Comparison of ENCODE assay signal across 16 mouse cellular contexts in genomic region chr1:91227381-91228054, GRCm38 (mm10). TPM values are rescaled to one million over a fixed set of nuclear protein-coding genes. Genes with fewer than 3 reads are reported as not detected.
DNase-seq lines count a peak whose midpoint lies in the region; ATAC-seq lines count a peak whose summit lies in the region.
"Had no signal": no experiment of that assay in that cellular context is flagged by ENCODE, and none has a peak within 500 bp of the region (broad histone marks: within the 10 kb centered on the region; RNA-seq: fewer than 3 reads in every experiment).

No protein-coding gene starts in this region.

- no peaks in the 10 kb centered on the region for H3K36me3 ChIP-seq in kidney, embryonic 15.5 days
- no peaks in the 10 kb centered on the region for H3K36me3 ChIP-seq in embryonic facial prominence, embryonic 14.5 days (ENCODE audit: control insufficient read depth, insufficient read depth, low read length)
- H3K36me3 ChIP-seq in intestine, embryonic 15.5 days, result no peaks in the 10 kb centered on the region
- H3K36me3 ChIP-seq: heart, embryonic 15.5 days; lung, embryonic 15.5 days; midbrain, embryonic 15.5 days had no signal

- H3K9ac ChIP-seq in kidney, embryonic 15.5 days, result no peak overlapping the region
- H3K9ac ChIP-seq in embryonic facial prominence, embryonic 14.5 days (ENCODE audit: low read depth, low read length), result no peak overlapping the region
- no peak overlapping the region for H3K9ac ChIP-seq in intestine, embryonic 15.5 days
- H3K9ac ChIP-seq: forebrain, postnatal 0 days; heart, embryonic 15.5 days; lung, embryonic 15.5 days; midbrain, embryonic 15.5 days had no signal

- no peak overlapping the region for H3K4me3 ChIP-seq in kidney, embryonic 15.5 days (replicated peaks)
- H3K4me3 ChIP-seq in embryonic facial prominence, embryonic 14.5 days (ENCODE audit: low read depth, low read length), result no peak overlapping the region
- H3K4me3 ChIP-seq in intestine, embryonic 15.5 days (replicated peaks), result no peak overlapping the region
- H3K4me3 ChIP-seq: heart, embryonic 15.5 days; lung, embryonic 15.5 days; midbrain, embryonic 15.5 days had no signal

- H3K9me3 ChIP-seq in kidney, embryonic 15.5 days (replicated peaks), result no peaks in the 10 kb centered on the region
- no peaks in the 10 kb centered on the region for H3K9me3 ChIP-seq in embryonic facial prominence, embryonic 14.5 days (ENCODE audit: control insufficient read depth, low read length)
- no peaks in the 10 kb centered on the region for H3K9me3 ChIP-seq in intestine, embryonic 15.5 days
- H3K9me3 ChIP-seq: heart, embryonic 15.5 days; lung, embryonic 15.5 days; midbrain, embryonic 15.5 days had no signal

- H3K27me3 ChIP-seq in kidney, embryonic 15.5 days, result no peaks in the 10 kb centered on the region
- no peaks in the 10 kb centered on the region for H3K27me3 ChIP-seq in embryonic facial prominence, embryonic 14.5 days (replicated peaks; ENCODE audit: control insufficient read depth, insufficient read depth, low read length)
- H3K27me3 ChIP-seq in intestine, embryonic 15.5 days (replicated peaks), result no peaks in the 10 kb centered on the region
- H3K27me3 ChIP-seq: heart, embryonic 15.5 days; lung, embryonic 15.5 days; midbrain, embryonic 15.5 days had no signal

- ATAC-seq in kidney, embryonic 15.5 days (replicated peaks; ENCODE audit: low FRiP score), result no peak
- peak; percentile 30; the same call in 1 of the 2 replicates for ATAC-seq in embryonic facial prominence, embryonic 14.5 days (ENCODE audit: low read depth)
- ATAC-seq in intestine, embryonic 15.5 days, result no peak
- ATAC-seq in megakaryocyte progenitor cell, adult 5-6 weeks (replicated peaks; ENCODE audit: poor library complexity), result 0 out of 2 replicates have a peak, but pooled peaks have one; percentile 21
- ATAC-seq: forebrain, postnatal 0 days; midbrain, embryonic 15.5 days had no signal

- no peak overlapping the region for H3K4me2 ChIP-seq in kidney, embryonic 15.5 days
- H3K4me2 ChIP-seq in embryonic facial prominence, embryonic 14.5 days (ENCODE audit: low read depth, low read length), result no peak overlapping the region
- H3K4me2 ChIP-seq in intestine, embryonic 15.5 days (replicated peaks), result no peak overlapping the region
- H3K4me2 ChIP-seq: heart, embryonic 15.5 days; lung, embryonic 15.5 days; midbrain, embryonic 15.5 days had no signal

- WGBS in kidney, embryonic 15.5 days, result 62% methylated on average over 15 of the region's 15 CpGs
- 39% methylated on average over 15 of the region's 15 CpGs for WGBS in embryonic facial prominence, embryonic 14.5 days
- WGBS in intestine, embryonic 15.5 days, result 34% methylated on average over 15 of the region's 15 CpGs

- peak; percentile 34 for DNase-seq in kidney, postnatal 10 days
- DNase-seq in embryonic facial prominence, embryonic 14.5 days (ENCODE audit: low spot score), result peak; percentile 80
- DNase-seq in frontal cortex, adult 2 months (ENCODE audit: extremely low spot score in 1 of 2, low spot score in 1 of 2), result no peak
- DNase-seq in urinary bladder, postnatal 25 days (ENCODE audit: low spot score), result no peak
- no peak for DNase-seq in cerebellum, postnatal 25 days
- DNase-seq: cerebellum, postnatal 36 days; forebrain, postnatal 0 days; kidney, adult 11 months; layer of hippocampus, postnatal 36 days; right cerebral cortex, postnatal 25 days had no signal

- no peak overlapping the region for H3K27ac ChIP-seq in kidney, embryonic 15.5 days
- peak overlapping the region; percentile 81 for H3K27ac ChIP-seq in embryonic facial prominence, embryonic 14.5 days (replicated peaks; ENCODE audit: low read depth, low read length)
- 0 out of 2 replicates have a peak overlapping the region, but pooled peaks have one; percentile 17 for H3K27ac ChIP-seq in intestine, embryonic 15.5 days
- H3K27ac ChIP-seq: heart, embryonic 15.5 days; lung, embryonic 15.5 days; midbrain, embryonic 15.5 days had no signal

- no peaks in the 10 kb centered on the region for H3K4me1 ChIP-seq in kidney, embryonic 15.5 days
- peaks cover 12% of the 10 kb centered on the region for H3K4me1 ChIP-seq in embryonic facial prominence, embryonic 14.5 days (ENCODE audit: control insufficient read depth, insufficient read depth, low read length)
- peaks cover 5% of the 10 kb centered on the region; the same call in 1 of the 2 replicates for H3K4me1 ChIP-seq in intestine, embryonic 15.5 days (replicated peaks)
- H3K4me1 ChIP-seq: midbrain, embryonic 15.5 days had no signal

RNA-seq across cellular contexts. Expression of gene Ube2f, which starts 22.6 kb away (rescaled TPM):
- polyA plus RNA-seq in kidney, embryonic 15.5 days (2015; fragmentation: Nextera tagmentation; extraction: Ambion mirVana), result 72.6 and 77.9 TPM in 2 replicates
- polyA plus RNA-seq in embryonic facial prominence, embryonic 14.5 days (2014; fragmentation: Nextera tagmentation; extraction: Ambion mirVana), result 70.2 and 78.7 TPM in 2 replicates
- polyA plus RNA-seq in intestine, embryonic 15.5 days (2015; fragmentation: Nextera tagmentation; extraction: Ambion mirVana), result 65.1 and 66.7 TPM in 2 replicates
- 90.2 and 92.6 TPM in 2 replicates for total RNA-seq in megakaryocyte progenitor cell, adult 5-6 weeks (2015)
- 46.8 and 58.6 TPM in 2 replicates for total RNA-seq in megakaryocyte progenitor cell, adult 5-6 weeks (2017)
- polyA plus RNA-seq in frontal cortex, adult 2 months (2012; rRNA removed), result 60.1 and 62.1 TPM in 2 replicates

RNA-seq across cellular contexts. Expression of gene Ramp1, which starts 47.9 kb away (rescaled TPM):
- 2.4 and 2.5 TPM in 2 replicates for polyA plus RNA-seq in kidney, embryonic 15.5 days (2015; fragmentation: Nextera tagmentation; extraction: Ambion mirVana)
- polyA plus RNA-seq in embryonic facial prominence, embryonic 14.5 days (2014; fragmentation: Nextera tagmentation; extraction: Ambion mirVana), result 13.5 and 21.7 TPM in 2 replicates
- polyA plus RNA-seq in intestine, embryonic 15.5 days (2015; fragmentation: Nextera tagmentation; extraction: Ambion mirVana), result 7.9 and 9.4 TPM in 2 replicates
- 184 and 191 TPM in 2 replicates for total RNA-seq in megakaryocyte progenitor cell, adult 5-6 weeks (2015)
- total RNA-seq in megakaryocyte progenitor cell, adult 5-6 weeks (2017), result 174 and 180 TPM in 2 replicates
- 59.0 and 60.6 TPM in 2 replicates for polyA plus RNA-seq in frontal cortex, adult 2 months (2012; rRNA removed)

Comparison
In these comparisons a context has a peak if more than half of its experiments do, and no peak if none do; other contexts are left out.
1. DNase-seq: peak in kidney, postnatal 10 days (single experiment) and embryonic facial prominence, embryonic 14.5 days (single experiment); none in frontal cortex, adult 2 months (0 of 2), urinary bladder, postnatal 25 days (single experiment) and cerebellum, postnatal 25 days (0 of 2).
2. ATAC-seq: peak in embryonic facial prominence, embryonic 14.5 days (single experiment) and megakaryocyte progenitor cell, adult 5-6 weeks (single experiment); none in kidney, embryonic 15.5 days (single experiment) and intestine, embryonic 15.5 days (single experiment).